Mouse (Mus musculus): ENCODE measurements around the gene Troap. TPM values are rescaled to one million over a fixed set of nuclear protein-coding genes. Genes with fewer than 3 reads are reported as not detected.
A peak's percentile ranks its signal among the peaks of the same experiment; 100 is the strongest.

The Troap gene
- polyA plus RNA-seq, 1 experiment from 2014 or later: 8.4 TPM

- peak overlapping the region; percentile 73 for H3K9ac ChIP-seq
- peak overlapping the region; percentile 45 for H3K4me3 ChIP-seq
- H3K27ac ChIP-seq: peak overlapping the region; percentile 77
- under 1% methylated on average over 54 of the region's 56 CpGs for WGBS
- no peaks in the 10 kb centered on the region for H3K9me3 ChIP-seq
- peaks cover 89% of the 10 kb centered on the region for H3K27me3 ChIP-seq
- H3K4me1 ChIP-seq (replicated peaks): peaks cover 87% of the 10 kb centered on the region
- H3K36me3 ChIP-seq: no peaks in the 10 kb centered on the region
- peak; percentile 36 for ATAC-seq (ENCODE audit: low FRiP score)
- peak overlapping the region; percentile 80 for H3K4me2 ChIP-seq
Observed at GRCm38 (mm10) chr15:99093291-99094258, 19.2 kb downstream of the Troap start.

GRCm38 (mm10) chr15:99094631-99095270 lies 20.4 kb downstream of the Troap start:
- under 1% methylated on average over 27 of the region's 27 CpGs for WGBS
- Histone ChIP-seq H3K4me3 (no peak overlapping the region), H3K27ac (0 out of 2 replicates have a peak overlapping the region, but pooled peaks have one; percentile 8), H3K4me1 (replicated peaks) (peaks cover 84% of the 10 kb centered on the region), H3K9me3 (no peaks in the 10 kb centered on the region), H3K9ac (0 out of 2 replicates have a peak overlapping the region, but pooled peaks have one; percentile 24), H3K4me2 (peak overlapping the region; percentile 32), H3K27me3 (peaks cover 89% of the 10 kb centered on the region), H3K36me3 (no peaks in the 10 kb centered on the region)
- 0 out of 2 replicates have a peak, but pooled peaks have one; percentile 7 for ATAC-seq (ENCODE audit: low FRiP score)

GRCm38 (mm10) chr15:99095356-99095755 lies 21.0 kb downstream of the Troap start:
- Histone ChIP-seq H3K4me3 (no peak overlapping the region), H3K9me3 (no peaks in the 10 kb centered on the region), H3K27ac (peak overlapping the region; percentile 8; the same call in 1 of the 2 replicates), H3K4me1 (replicated peaks) (peaks cover 79% of the 10 kb centered on the region), H3K4me2 (peak overlapping the region; percentile 32; the same call in 1 of the 2 replicates), H3K27me3 (peaks cover 89% of the 10 kb centered on the region), H3K36me3 (no peaks in the 10 kb centered on the region), H3K9ac (0 out of 2 replicates have a peak overlapping the region, but pooled peaks have one; percentile 24)
- WGBS: 9% methylated on average over 6 of the region's 6 CpGs
- ATAC-seq (ENCODE audit: low FRiP score): no peak

GRCm38 (mm10) chr15:99096061-99096793 lies 21.9 kb downstream of the Troap start:
- peak overlapping the region; percentile 72 for H3K4me2 ChIP-seq
- no peaks in the 10 kb centered on the region for H3K9me3 ChIP-seq
- H3K36me3 ChIP-seq: no peaks in the 10 kb centered on the region
- ATAC-seq (ENCODE audit: low FRiP score): no peak
- no peak overlapping the region; the same call in 1 of the 2 replicates for H3K27ac ChIP-seq
- peaks cover 89% of the 10 kb centered on the region for H3K27me3 ChIP-seq
- peak overlapping the region; percentile 60 for H3K9ac ChIP-seq
- H3K4me1 ChIP-seq (replicated peaks): peaks cover 71% of the 10 kb centered on the region
- H3K4me3 ChIP-seq: peak overlapping the region; percentile 38
- 3% methylated on average over 24 of the region's 24 CpGs for WGBS

GRCm38 (mm10) chr15:99096831-99097500 lies 22.6 kb downstream of the Troap start:
- Histone ChIP-seq H3K4me2 (peak overlapping the region; percentile 72), H3K27ac (no peak overlapping the region; the same call in 1 of the 2 replicates), H3K4me3 (peak overlapping the region; percentile 38), H3K9me3 (no peaks in the 10 kb centered on the region), H3K27me3 (peaks cover 89% of the 10 kb centered on the region), H3K4me1 (replicated peaks) (peaks cover 67% of the 10 kb centered on the region), H3K36me3 (no peaks in the 10 kb centered on the region), H3K9ac (peak overlapping the region; percentile 60)
- ATAC-seq (ENCODE audit: low FRiP score): no peak
- under 1% methylated on average over 49 of the region's 58 CpGs for WGBS

- H3K27ac ChIP-seq: no peak overlapping the region
- H3K36me3 ChIP-seq: no peaks in the 10 kb centered on the region
- under 1% methylated on average over 39 of the region's 39 CpGs for WGBS
- peak overlapping the region; percentile 60; the same call in 1 of the 2 replicates for H3K9ac ChIP-seq
- peak overlapping the region; percentile 72 for H3K4me2 ChIP-seq
- H3K4me1 ChIP-seq (replicated peaks): peaks cover 62% of the 10 kb centered on the region
- peak overlapping the region; percentile 38 for H3K4me3 ChIP-seq
- no peaks in the 10 kb centered on the region for H3K9me3 ChIP-seq
- H3K27me3 ChIP-seq: peaks cover 79% of the 10 kb centered on the region
- ATAC-seq (ENCODE audit: low FRiP score): no peak
Observed at GRCm38 (mm10) chr15:99097840-99098492, 23.6 kb downstream of the Troap start.

GRCm38 (mm10) chr15:99098493-99098861 lies 24.1 kb downstream of the Troap start:
- Histone ChIP-seq H3K4me3 (peak overlapping the region; percentile 38), H3K4me2 (peak overlapping the region; percentile 72), H3K27ac (no peak overlapping the region), H3K9me3 (no peaks in the 10 kb centered on the region), H3K27me3 (peaks cover 74% of the 10 kb centered on the region), H3K36me3 (no peaks in the 10 kb centered on the region), H3K9ac (peak overlapping the region; percentile 60; the same call in 1 of the 2 replicates), H3K4me1 (replicated peaks) (peaks cover 57% of the 10 kb centered on the region)
- WGBS: 0% methylated on average over 9 of the region's 9 CpGs
- ATAC-seq (ENCODE audit: low FRiP score): no peak

GRCm38 (mm10) chr15:99099139-99099556 lies 24.8 kb downstream of the Troap start:
- no peak for ATAC-seq (ENCODE audit: low FRiP score)
- 2% methylated on average over 15 of the region's 15 CpGs for WGBS
- H3K9ac ChIP-seq: peak overlapping the region; percentile 49; the same call in 1 of the 2 replicates
- H3K4me2 ChIP-seq: peak overlapping the region; percentile 72
- no peak overlapping the region for H3K27ac ChIP-seq
- no peaks in the 10 kb centered on the region for H3K9me3 ChIP-seq
- H3K4me3 ChIP-seq: peak overlapping the region; percentile 38
- H3K36me3 ChIP-seq: no peaks in the 10 kb centered on the region
- peaks cover 70% of the 10 kb centered on the region for H3K27me3 ChIP-seq
- peaks cover 51% of the 10 kb centered on the region for H3K4me1 ChIP-seq (replicated peaks)

GRCm38 (mm10) chr15:99099984-99100383 lies 25.6 kb downstream of the Troap start:
- no peak for ATAC-seq (ENCODE audit: low FRiP score)
- H3K4me1 ChIP-seq (replicated peaks): peaks cover 44% of the 10 kb centered on the region
- no peak overlapping the region for H3K4me2 ChIP-seq
- WGBS: 40% methylated on average over 3 of the region's 3 CpGs
- H3K36me3 ChIP-seq: no peaks in the 10 kb centered on the region
- no peak overlapping the region for H3K27ac ChIP-seq
- peaks cover 64% of the 10 kb centered on the region for H3K27me3 ChIP-seq
- no peaks in the 10 kb centered on the region for H3K9me3 ChIP-seq
- H3K4me3 ChIP-seq: no peak overlapping the region
- H3K9ac ChIP-seq: no peak overlapping the region

GRCm38 (mm10) chr15:99105238-99105637 lies 30.9 kb downstream of the Troap start:
- H3K9me3 ChIP-seq: no peaks in the 10 kb centered on the region
- H3K4me3 ChIP-seq: no peak overlapping the region
- peaks cover 12% of the 10 kb centered on the region for H3K27me3 ChIP-seq
- no peak overlapping the region for H3K4me2 ChIP-seq
- 63% methylated on average over 7 of the region's 7 CpGs for WGBS
- H3K4me1 ChIP-seq (replicated peaks): no peaks in the 10 kb centered on the region
- ATAC-seq (ENCODE audit: low FRiP score): no peak
- no peaks in the 10 kb centered on the region for H3K36me3 ChIP-seq
- H3K9ac ChIP-seq: no peak overlapping the region
- no peak overlapping the region for H3K27ac ChIP-seq

GRCm38 (mm10) chr15:99107866-99108265 lies 33.5 kb downstream of the Troap start:
- WGBS: 85% methylated on average over 3 of the region's 3 CpGs
- no peaks in the 10 kb centered on the region for H3K9me3 ChIP-seq
- H3K9ac ChIP-seq: no peak overlapping the region
- H3K4me2 ChIP-seq: no peak overlapping the region
- no peak overlapping the region for H3K27ac ChIP-seq
- no peaks in the 10 kb centered on the region for H3K4me1 ChIP-seq (replicated peaks)
- H3K27me3 ChIP-seq: no peaks in the 10 kb centered on the region
- no peak overlapping the region for H3K4me3 ChIP-seq
- ATAC-seq (ENCODE audit: low FRiP score): no peak
- no peaks in the 10 kb centered on the region for H3K36me3 ChIP-seq

Data from hindbrain, embryonic 13.5 days (tissue).